Mouse (Mus musculus) ES-E14 (cell line): ENCODE measurements around the gene Naif1. TPM values are rescaled to one million over a fixed set of nuclear protein-coding genes. Genes with fewer than 3 reads are reported as not detected.
"Not testable (repeated sequence)": the region's sequence is repeated elsewhere in the genome, so short reads cannot be mapped to it uniquely, and the experiment has no call there.

Source experiments
- DNase-seq: peaks from one replicate; pipeline ENCODE4 v3.0.0-alpha.2; 2013; ENCODE audit warnings: low read depth, low spot score
- H3K27ac ChIP-seq: 2 replicates; pipeline ENCODE4 v1.5.1; 2012; ENCODE audit warnings: low read depth, mild to moderate bottlenecking, low read length, moderate library complexity, mixed read lengths; ENCODE audit not compliant: poor library complexity, insufficient read depth, severe bottlenecking
- H3K36me3 ChIP-seq: 2 replicates; pipeline ENCODE4 v1.6.1; 2012; ENCODE audit warnings: mild to moderate bottlenecking, low read length, moderate library complexity, mixed read lengths; ENCODE audit not compliant: control insufficient read depth, poor library complexity, insufficient read depth, severe bottlenecking
- H3K4me1 ChIP-seq, 2 experiments: fragments of 150-350 bp in 1 of 2; sonication (generic) in 1 of 2; 2 replicates each; pipeline ENCODE4 v1.6.1; 2012; ENCODE audit warnings: low read length in 2 of 2, mild to moderate bottlenecking in 1 of 2, mixed read lengths in 1 of 2; ENCODE audit not compliant: control insufficient read depth in 2 of 2, insufficient read depth in 2 of 2, poor library complexity in 1 of 2
- H3K4me3 ChIP-seq, 2 experiments: fragments of 150-350 bp in 1 of 2; sonication (generic) in 1 of 2; 2 replicates each; pipeline ENCODE4 v1.5.1; 2012; ENCODE audit warnings: low read length in 2 of 2, low read depth in 1 of 2, mild to moderate bottlenecking in 1 of 2, mixed read lengths in 1 of 2; ENCODE audit not compliant: insufficient read depth in 1 of 2, poor library complexity in 1 of 2, severe bottlenecking in 1 of 2
- H3K9ac ChIP-seq: 2 replicates; pipeline ENCODE4 v1.6.1; 2012; ENCODE audit warnings: low read depth, mild to moderate bottlenecking, low read length, mixed read lengths; ENCODE audit not compliant: poor library complexity, insufficient read depth, severe bottlenecking
- H3K9me3 ChIP-seq: fragments of 150-350 bp; sonication (generic); 2 replicates; pipeline ENCODE4 v1.6.1; 2012; ENCODE audit warnings: low read depth, mild to moderate bottlenecking, low read length; ENCODE audit not compliant: control insufficient read depth, insufficient read depth
- CHD2 ChIP-seq: IDR thresholded peaks from 2 replicates; pipeline ENCODE4 v1.6.1; 2014; ENCODE audit warnings: mild to moderate bottlenecking, low read depth, low read length, inconsistent platforms
- HCFC1 ChIP-seq: IDR thresholded peaks from 2 replicates; pipeline ENCODE4 v1.6.1; 2012; ENCODE audit warnings: low read length, inconsistent platforms, borderline replicate concordance; ENCODE audit not compliant: insufficient read depth
- MAFK ChIP-seq: IDR thresholded peaks from 2 replicates; pipeline ENCODE4 v1.6.1; 2014; ENCODE audit warnings: mild to moderate bottlenecking, low read depth, low read length, inconsistent platforms; ENCODE audit not compliant: insufficient read depth
- ZC3H11A ChIP-seq: IDR thresholded peaks from 2 replicates; pipeline ENCODE4 v1.6.1; 2012; ENCODE audit warnings: low read depth, mild to moderate bottlenecking, inconsistent platforms, low read length, borderline replicate concordance
- ZNF384 ChIP-seq: IDR thresholded peaks from 2 replicates; pipeline ENCODE4 v1.6.1; 2012; ENCODE audit warnings: low read depth, low read length, inconsistent platforms
- in situ Hi-C, 2 experiments: fragments of 600-800 bp; cut with MboI; formaldehyde crosslinking; loops; one replicate each; pipeline ENCODE4 v1.15.1; 2025; ENCODE audit warnings: low sequenced_read_pairs in 2 of 2, inconsistent platforms in 1 of 2; ENCODE audit not compliant: unreplicated experiment in 2 of 2
- total RNA-seq: library from RNA; depleted of rRNA; stranded (reverse); fragments of 300-350 nt; gene quantifications from 2 replicates; pipeline ENCODE4 v1.2.3, GENCODE M21; 2012

Gene Naif1
- total RNA-seq, 1 experiment, result 2.5 TPM

DNA sequence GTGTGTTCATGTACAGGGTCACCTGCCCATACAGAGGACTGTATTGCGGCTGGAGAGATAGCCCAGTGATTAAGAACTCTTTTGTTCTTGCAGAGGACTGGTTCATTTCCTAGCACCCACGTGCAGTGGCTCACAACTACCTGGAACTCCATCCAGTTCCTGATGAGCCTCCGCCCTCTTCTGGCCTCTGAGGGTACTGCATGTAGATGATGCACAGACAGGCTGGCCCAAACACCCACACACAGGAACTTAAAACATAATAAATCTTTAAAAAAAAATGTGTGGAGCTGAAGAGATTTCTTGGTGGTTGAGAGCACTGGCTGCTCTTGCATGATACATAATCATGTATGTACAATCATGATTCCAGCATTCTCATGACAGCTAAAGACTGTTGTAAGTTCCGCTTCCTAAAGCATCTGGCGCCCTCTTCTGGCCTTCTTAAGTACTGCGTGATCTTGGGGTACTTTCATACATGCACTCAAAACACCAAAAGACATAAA lies 36.9 kb downstream of the Naif1 start:
- Histone ChIP-seq H3K9ac (no peak overlapping the region), H3K4me3 (no peak overlapping the region), H3K9me3 (no peaks in the 10 kb centered on the region), H3K36me3 (no peaks in the 10 kb centered on the region), H3K27ac (no peak overlapping the region), H3K4me1 (peaks cover 0 to 6% of the 10 kb centered on the region in 2 experiments; a peak in 1 of 4 replicates)
- in situ Hi-C loops, result no loop called here
- DNase-seq, result peak; percentile 94
- peak; percentile 8; the same call in 1 of the 2 replicates for TF ChIP-seq ZC3H11A
- no peak for TF ChIP-seq MAFK
- TF ChIP-seq CHD2, result no peak
- peak; percentile 59; the same call in 1 of the 2 replicates for TF ChIP-seq ZNF384
- TF ChIP-seq HCFC1, result no peak

DNA sequence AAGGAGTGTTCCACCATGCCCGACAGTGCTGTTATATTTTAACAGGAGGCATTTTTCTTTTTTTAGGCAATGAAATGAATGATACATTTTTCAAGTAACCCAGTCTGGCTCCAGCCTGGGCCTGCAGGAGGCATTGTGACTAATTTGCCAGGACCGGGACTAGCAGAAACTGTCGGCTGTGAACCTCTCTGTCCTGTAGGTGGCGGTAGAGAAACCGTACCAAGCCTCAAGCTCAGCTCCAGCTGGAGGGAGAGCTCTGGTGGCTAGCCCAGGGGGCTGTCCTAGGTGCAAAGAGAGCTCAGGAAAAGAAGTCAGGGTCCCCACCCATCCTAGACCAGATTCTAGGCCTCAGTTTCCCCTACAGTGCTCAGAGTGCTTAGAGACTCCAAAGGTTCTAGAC lies 38.4 kb downstream of the Naif1 start:
- H3K36me3 ChIP-seq, result no peaks in the 10 kb centered on the region
- no peaks in the 10 kb centered on the region for H3K9me3 ChIP-seq
- H3K9ac ChIP-seq, result no peak overlapping the region
- 0 out of 2 replicates have a peak, but pooled peaks have one; percentile 3 for TF ChIP-seq MAFK
- TF ChIP-seq ZNF384, result 0 out of 2 replicates have a peak, but pooled peaks have one; percentile 23
- TF ChIP-seq ZC3H11A, result no peak
- no peak for TF ChIP-seq HCFC1
- no peak for TF ChIP-seq CHD2
- in situ Hi-C loops, result no loop called here
- H3K4me1 ChIP-seq, result peaks cover 0 to 14% of the 10 kb centered on the region in 2 experiments; a peak in 2 of 4 replicates
- peak; percentile 95 for DNase-seq
- H3K27ac ChIP-seq, result no peak overlapping the region
- H3K4me3 ChIP-seq, result peak overlapping the region in 1 of 2 experiments; percentile 41; a peak in 1 of 4 replicates

DNA sequence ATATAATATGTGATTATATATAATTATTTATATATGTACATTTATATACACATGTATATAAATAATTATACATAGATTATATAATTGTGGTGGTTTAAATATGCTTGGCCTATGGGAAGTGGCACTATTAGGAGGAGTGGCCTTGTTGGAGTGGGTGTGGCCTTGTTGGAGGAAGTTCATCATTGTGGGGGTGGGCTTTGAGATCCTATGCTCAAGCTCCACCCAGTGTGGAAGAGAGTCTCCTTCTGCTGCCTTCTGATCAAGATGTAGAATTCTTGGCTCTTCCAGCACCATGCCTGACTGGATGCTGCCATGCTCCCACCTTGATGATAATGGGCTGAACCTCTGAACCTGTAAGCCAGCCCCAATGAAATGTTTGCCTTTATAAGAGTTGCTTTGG lies 40.5 kb downstream of the Naif1 start:
- H3K9me3 ChIP-seq, DNase-seq, in situ Hi-C loops, H3K27ac ChIP-seq, H3K9ac ChIP-seq, H3K4me3 ChIP-seq, H3K36me3 ChIP-seq: not testable (repeated sequence)
- H3K4me1 ChIP-seq, result peaks cover 0 to 10% of the 10 kb centered on the region in 2 experiments; a peak in 2 of 4 replicates

DNA sequence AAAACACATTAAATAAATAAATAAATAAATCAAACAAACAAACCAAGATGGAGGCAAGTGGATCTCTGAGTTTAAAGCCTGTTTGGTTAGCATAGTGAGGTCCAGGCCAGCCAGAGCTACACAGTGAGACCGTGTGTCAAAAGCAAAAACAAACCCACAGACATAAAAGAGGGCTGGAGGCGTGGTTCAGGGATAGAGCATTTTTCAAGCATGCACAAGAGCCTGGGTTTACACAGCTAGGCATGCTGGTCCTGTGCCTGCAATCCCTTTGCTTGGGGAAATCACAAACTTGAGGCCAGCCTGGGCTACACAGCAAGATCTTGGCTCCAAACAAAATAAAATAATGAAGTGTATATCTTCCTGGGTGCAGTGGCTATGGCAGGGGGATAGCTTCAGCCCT lies 42.4 kb downstream of the Naif1 start:
- DNase-seq, result no peak
- H3K27ac ChIP-seq, result no peak overlapping the region
- peaks cover 0 to 15% of the 10 kb centered on the region in 2 experiments; a peak in 2 of 4 replicates for H3K4me1 ChIP-seq
- no peak overlapping the region for H3K9ac ChIP-seq
- no peak overlapping the region for H3K4me3 ChIP-seq
- H3K36me3 ChIP-seq, result no peaks in the 10 kb centered on the region
- no peaks in the 10 kb centered on the region for H3K9me3 ChIP-seq
- in situ Hi-C loops, result no loop called here
- TF ChIP-seq ZNF384 (no peak), CHD2 (no peak), HCFC1 (no peak), ZC3H11A (no peak), MAFK (no peak)

DNA sequence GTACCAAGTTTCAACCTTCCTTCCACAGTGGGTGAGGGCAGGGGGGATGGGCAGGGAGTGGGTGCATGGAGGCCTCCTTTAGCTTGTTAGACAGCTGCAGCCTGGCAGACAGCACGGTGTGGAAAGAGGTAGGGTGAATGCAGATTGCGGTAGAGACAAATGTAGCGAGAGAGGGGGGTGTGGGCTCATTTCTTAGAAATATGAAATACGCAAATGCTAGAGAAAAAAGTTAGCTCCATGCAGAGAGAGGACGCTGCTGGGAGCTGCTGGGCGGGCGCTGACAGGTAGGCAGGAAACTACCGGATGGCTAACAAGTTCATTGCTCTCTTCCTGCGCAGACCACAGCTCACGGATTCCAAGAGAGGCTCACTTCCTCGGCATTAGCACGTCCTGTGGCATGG lies 43.0 kb downstream of the Naif1 start:
- H3K9ac ChIP-seq, result no peak overlapping the region
- peaks cover 0 to 17% of the 10 kb centered on the region in 2 experiments; a peak in 2 of 4 replicates for H3K4me1 ChIP-seq
- no peaks in the 10 kb centered on the region for H3K36me3 ChIP-seq
- H3K27ac ChIP-seq, result no peak overlapping the region
- no peaks in the 10 kb centered on the region for H3K9me3 ChIP-seq
- no peak overlapping the region for H3K4me3 ChIP-seq
- TF ChIP-seq CHD2, result no peak
- no peak for TF ChIP-seq HCFC1
- no peak for TF ChIP-seq ZNF384
- TF ChIP-seq ZC3H11A, result no peak
- TF ChIP-seq MAFK, result no peak
- in situ Hi-C loops, result no loop called here
- DNase-seq, result no peak
